Mouse (Mus musculus): ENCODE data around the gene Nxpe3.

The Nxpe3 gene

GRCm38 (mm10) chr16:55894893-55895650 lies at the start of gene Nxpe3:
Nxpe3 (minus strand) TSS chr16:55895285.
- peak; percentile 92 for DNase-seq

GRCm38 (mm10) chr16:55940781-55941180 lies 45.7 kb upstream of the Nxpe3 start:
- no peak for DNase-seq

GRCm38 (mm10) chr16:55939703-55940102 lies 44.6 kb upstream of the Nxpe3 start:
- no peak for DNase-seq

DNA sequence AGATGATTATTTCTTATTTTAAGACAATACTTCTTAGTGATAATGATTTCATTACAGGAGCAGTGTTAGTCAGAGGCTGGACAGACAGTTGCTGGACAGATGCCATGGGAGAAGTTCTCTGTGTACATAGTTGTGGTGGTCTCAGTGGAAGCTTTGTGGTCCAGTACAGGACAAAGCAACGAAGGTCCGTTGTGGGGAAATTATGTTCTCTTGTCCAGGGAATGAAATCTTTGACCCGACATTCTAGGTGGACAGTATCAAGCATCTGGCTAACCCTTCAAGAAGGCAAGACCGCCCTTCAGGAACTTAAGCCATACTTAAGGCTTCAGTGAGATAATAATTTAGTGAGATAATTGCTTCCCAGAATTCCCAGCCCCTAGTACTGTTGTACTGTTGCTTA lies 43.7 kb upstream of the Nxpe3 start:
- DNase-seq, result no peak

DNA sequence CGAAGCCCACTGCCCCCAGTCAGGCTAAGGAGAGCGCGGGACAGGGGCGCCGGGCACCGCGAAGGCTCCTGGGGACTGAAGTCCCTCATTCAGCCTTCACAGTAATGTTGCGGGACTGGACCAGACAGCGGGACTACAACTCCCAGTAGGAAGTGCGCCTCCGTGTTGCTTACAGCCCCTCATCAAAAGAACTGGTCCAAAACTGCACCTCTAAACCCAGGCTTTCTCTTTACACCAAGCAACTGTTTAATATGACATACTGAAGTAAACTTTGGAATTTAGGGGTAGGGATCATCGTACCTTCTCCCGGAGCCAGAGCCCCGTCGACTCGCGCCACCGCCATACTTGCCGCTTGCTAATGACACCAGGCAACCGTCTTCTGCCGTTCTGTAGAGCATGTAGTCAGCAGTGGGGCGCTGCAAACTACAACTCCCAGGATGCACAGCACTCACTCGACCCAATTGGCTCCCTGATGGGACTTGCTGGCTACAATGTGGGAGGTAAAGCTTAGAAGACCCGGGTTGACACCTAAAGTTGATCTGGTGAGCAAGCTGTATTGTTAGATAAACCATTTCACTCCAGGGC lies 39.5 kb upstream of the Nxpe3 start, which contains the start of gene Cep97:
Gene Cep97, minus strand, starts transcription at position 403 of the 585 bp plus-strand sequence.
- peak; percentile 94 for DNase-seq

GRCm38 (mm10) chr16:55933681-55934343 lies 38.7 kb upstream of the Nxpe3 start:
- peak; percentile 19 for DNase-seq

DNA sequence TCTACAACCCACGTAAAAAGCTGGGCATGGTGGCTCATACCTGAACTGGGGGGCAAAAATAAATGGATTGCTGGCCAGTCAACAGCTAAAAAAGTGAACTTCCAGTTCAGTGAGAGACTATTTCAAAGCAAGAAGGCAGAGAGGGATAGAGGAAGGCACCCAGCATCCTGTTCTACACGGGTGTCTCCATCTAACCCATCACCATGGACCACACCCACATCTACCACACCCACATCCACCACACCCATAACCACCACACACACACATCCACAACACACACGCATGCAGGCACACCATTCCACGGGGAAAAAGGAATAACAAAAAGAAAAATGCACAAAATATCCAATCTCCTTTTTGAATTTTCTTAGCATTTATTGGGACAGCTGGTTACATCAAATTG lies 28.9 kb upstream of the Nxpe3 start:
- no peak for DNase-seq

DNA sequence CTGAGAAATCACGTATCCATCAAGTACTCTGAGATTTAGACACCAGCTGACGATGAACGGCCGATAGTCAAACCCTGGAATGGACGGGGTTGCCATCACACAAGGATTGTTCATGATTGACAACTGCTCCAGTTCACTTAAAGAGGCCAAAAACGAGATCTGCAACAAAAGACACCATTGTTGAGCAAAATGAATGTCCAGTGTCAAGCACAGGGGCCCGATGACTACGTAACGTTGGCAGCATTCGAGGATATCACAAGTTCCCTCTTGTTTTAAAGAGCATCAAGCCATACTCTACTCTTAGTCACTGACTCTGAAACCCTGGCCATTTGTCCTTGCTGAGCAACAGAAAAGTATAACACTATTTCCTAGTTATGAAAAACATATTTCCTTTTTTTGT lies 27.0 kb upstream of the Nxpe3 start:
- DNase-seq, result no peak

- DNase-seq, result no peak
These were observed 19.6 kb upstream of the Nxpe3 start for GRCm38 (mm10) chr16:55914716-55915115.

DNA sequence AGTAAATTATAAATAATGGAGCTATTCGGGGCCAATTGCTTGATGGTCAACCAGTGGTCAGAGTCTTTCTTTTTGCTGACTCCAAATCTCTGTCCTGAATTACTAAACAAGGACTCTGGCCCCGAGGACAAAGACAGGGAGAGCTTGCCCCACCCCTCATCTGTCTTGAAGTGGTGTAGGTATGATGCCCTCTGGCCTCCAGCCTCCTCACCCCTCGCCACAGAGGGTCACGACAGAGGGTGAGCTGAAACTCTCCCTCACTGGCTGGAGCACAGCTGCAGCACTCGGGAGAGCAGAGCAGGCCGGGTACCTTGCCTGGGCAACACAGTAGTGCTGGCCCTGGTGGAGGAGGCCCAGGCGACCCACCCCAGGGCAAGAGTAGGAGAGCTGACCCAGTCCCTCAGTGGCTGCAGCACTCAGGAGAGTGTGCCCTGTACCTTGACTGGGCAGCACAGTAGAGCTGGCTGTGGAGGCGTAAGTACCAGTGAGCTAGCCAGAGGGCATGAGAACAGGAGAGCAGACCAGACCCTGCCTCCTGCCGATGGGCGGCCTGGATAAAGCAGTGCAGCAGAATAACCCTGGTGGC lies 15.2 kb upstream of the Nxpe3 start:
- peak; percentile 70 for DNase-seq

DNA sequence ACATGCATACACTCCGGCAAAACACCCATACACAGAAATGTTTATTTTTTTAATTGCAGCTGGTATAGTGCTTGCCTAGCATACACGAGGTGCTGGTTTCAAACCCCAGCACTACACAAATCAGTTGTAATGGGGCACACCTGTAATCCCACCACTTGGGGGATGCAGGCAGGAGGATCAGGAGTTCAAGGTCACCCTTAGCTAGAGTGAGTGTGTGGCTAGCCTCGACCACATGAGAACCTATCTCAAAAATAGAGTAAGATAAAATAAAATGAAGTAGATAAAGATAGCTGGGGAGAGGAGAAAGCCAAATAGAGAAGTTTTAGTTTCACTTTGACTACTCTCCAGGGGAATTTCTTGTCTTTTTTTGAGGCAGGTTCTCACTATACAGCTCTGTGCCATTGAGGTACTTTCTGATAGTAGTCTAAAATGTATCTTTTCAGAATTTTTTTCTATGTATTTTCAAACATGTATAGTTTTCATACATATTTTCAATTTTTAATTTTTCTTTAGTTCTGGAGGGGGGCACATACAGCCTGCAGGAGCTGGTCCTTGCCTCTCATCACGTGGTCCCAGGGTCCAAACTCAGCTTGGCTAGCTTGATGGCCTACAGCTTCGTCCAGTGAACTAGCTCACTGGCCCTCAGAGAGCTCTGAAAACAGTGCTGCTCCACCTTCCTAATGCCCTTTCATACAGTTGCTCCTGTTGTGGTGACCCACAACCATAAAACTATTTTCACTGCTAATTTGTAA lies 12.0 kb upstream of the Nxpe3 start:
- no peak for DNase-seq

GRCm38 (mm10) chr16:55905370-55905769 lies 10.3 kb upstream of the Nxpe3 start:
- DNase-seq, result no peak

DNA sequence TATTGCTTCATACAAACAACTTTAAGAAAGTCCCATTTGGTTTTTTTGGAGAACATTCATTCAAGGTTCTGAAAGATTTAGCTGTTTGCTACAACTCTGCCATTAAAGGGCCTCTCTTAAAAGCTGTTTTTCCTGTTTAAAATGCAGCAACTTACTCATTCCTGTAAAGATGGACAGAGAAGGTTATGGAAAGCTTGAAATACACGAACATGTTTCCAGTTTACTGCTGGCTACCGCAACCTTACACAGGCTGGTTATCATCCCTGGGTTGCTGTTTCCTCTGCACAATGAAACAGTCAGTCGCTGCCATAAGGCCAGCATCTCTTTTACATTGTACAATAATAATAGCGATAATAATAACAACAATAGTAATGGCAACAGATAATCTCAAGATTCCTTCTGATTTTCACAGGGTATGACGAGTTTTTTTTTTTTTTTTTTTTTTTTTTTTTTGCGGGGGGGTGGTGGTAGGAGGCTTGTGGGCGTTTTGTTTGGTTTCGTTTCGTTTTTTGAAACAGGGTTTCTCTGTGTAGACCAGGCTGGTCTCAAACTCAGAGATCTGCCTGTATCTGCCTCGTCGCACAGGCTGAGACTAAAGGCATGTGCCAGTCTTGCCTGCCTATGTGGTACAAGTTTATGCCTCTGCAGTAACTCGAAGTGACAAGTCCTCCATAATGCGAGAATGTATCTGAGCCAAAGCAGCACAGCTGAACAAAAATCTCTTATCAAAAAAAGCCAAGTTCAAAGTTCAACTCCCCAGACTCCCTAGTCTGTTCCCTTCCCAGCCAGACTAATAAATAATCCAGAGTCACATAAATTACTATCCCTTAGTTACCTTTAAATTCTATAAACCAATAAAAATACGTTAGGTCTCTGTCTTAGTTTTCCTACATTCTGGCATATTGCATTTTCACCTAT lies 7.0 kb upstream of the Nxpe3 start:
- DNase-seq, result no peak

- DNase-seq, result no peak
These were observed 3.4 kb upstream of the Nxpe3 start for GRCm38 (mm10) chr16:55898385-55899002.

DNA sequence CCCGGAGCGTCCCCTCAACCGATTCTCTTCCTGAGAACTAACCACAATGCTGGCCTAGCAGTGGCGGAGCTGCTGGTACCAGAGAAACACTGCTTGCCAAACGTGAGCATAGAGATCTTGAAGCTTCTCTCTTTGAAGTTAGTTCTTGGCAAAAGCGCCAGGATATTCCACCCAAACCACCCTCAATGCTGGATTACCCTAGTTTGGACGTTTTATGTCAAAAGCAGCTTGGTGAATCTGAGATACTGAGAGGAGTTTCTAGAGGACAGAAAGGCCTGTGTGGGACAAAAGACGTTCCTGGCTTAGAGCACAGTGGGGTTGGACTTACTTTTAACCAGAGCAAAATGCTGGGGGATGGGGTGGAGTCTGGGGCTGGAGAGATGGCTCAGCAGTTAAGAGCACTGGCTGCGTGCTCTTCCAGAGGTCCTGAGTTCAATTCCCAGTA lies 588 bp upstream of the Nxpe3 start:
- no peak for DNase-seq

- DNase-seq, result peak; percentile 36
These were observed 571 bp downstream of the Nxpe3 start for GRCm38 (mm10) chr16:55894536-55894892.

GRCm38 (mm10) chr16:55893410-55894107 lies 1.5 kb downstream of the Nxpe3 start:
- DNase-seq, result peak; percentile 38

DNA sequence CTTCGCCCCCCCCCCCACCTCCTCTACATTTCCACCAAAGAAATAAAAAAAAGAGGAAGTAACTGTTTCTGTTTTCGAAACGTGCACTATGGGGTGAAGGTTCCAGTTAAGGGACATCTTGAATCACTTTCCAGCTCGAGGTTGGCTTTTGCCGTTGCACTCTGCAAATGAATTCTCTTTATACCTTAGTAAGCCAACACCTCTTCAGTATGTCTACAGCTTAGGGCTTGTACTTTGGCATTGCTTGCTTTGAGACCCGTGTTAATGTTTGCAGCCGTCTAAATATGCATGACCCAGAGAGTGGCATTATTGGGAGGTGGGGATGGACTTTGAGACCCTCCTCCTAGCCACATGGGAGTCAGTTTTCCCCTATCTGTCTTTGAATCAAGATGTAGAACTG lies 2.6 kb downstream of the Nxpe3 start:
- DNase-seq, result peak; percentile 58

DNA sequence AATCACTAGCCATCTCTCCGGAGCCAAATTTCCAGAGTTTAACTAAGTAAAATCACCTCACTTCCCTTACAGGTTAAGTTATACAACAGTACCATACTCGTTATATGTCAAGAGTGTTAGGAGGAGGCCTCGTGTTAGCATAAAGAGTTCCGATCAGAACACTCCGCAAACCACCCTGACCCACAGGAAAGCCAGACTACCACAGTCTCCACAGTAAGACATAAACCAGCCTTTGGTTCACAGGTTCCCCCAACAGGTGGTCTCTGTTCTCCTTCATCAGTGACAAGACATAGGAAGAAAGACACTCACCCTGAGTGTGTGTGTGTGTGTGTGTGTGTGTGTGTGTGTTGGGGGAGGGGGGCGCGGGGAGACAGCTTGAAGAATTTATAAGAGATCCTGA lies 3.7 kb downstream of the Nxpe3 start:
- no peak for DNase-seq

- peak; percentile 8 for DNase-seq
These were observed 4.5 kb downstream of the Nxpe3 start for GRCm38 (mm10) chr16:55890346-55891136.
